Mouse (Mus musculus) frontal cortex, postnatal 36 days (tissue): ENCODE measurements around the gene Clspn.
A peak's percentile ranks its signal among the peaks of the same experiment; 100 is the strongest.
"Not testable (repeated sequence)": the region's sequence is repeated elsewhere in the genome, so short reads cannot be mapped to it uniquely, and the experiment has no call there.

ENCODE experiments used
- DNase-seq, 2 experiments: peaks; one replicate each; pipeline ENCODE4 v3.0.0; 2022; ENCODE audit warnings: low spot score in 2 of 2

The Clspn gene

DNA sequence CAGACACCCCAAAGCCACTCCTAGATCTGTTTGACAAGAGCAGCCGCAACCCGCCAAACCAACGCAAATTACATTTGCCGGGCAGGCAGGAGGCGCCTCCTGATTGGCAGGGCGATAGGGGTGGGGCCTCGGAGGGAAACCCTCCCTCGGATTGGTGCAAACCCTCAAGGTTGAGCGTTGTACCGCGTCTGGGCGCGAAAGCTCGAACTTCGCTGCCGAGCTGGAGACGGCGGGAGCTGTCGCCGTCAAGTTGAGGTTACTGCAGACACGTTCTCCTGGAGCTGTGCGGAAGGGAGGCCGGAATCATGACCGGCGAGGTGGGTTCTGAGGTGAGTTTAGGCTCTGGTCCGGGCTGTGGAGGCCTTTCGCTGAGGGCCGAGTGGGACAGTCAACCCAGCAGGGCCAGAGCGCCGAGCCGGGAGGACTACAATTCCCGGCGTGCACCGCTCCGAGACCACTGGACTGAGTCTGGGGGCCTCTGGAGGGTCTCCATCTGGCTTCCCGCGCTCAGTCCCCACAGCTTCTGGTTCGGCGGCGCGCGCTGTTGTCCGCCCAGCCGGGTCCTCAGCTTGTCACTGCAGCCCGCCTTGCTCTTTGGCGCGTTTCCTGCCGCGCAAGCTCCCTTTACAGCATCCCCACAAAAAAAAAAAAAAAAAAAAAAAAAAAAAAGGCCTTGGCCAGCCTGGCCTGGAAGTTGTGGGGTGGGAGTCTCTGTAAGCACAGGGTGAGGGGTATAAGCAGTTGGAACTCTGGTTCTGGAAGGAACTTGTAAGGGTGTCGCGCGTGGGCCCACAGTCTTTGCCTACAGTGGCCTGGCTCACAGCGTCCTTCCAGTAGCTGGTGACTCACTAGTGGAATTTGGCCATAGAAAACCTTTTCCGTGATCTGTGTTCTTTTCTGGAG lies at the start of gene Clspn:
Clspn (plus strand) TSS at position 127 of the 903 bp plus-strand sequence.
- DNase-seq: peak; percentile 75 to 81

DNA sequence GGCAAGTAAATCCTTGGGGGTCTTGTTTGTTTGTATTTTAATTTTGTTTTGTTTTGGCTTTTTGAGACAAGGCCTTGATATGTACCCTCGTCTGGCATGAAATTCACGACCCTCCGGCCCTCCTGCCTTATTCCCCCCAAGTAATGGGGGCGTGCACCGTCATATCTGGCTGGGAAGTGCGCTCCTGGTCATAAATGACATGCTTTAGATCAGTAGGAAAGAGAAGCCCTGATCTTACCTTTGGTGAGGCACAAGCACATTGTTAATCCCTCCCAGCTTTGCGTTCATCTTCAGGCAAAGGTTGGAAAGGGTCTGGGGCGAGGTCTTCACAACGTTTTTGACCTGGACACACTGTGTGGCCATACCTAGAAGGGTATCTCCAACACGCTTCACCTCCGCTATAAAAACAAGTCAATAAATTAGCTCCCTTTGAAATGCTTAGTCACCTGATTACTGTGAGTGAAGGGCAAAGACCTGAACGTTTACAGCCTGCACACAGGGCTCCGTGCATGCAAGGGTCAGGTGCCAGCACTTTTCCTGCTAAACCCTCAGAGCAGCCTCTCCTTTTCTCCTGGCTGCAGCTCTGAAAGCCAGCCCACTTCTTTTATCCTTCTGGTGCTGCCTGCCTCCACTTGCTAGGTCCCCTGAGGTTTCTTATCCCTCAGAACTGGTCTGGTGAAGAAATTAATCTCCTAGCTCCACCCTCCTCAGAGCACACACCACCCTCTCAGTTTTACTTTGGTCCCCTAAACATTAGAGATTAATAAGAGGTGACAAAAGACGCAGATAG lies 48.4 kb upstream of the Clspn start:
- no peak for DNase-seq

DNA sequence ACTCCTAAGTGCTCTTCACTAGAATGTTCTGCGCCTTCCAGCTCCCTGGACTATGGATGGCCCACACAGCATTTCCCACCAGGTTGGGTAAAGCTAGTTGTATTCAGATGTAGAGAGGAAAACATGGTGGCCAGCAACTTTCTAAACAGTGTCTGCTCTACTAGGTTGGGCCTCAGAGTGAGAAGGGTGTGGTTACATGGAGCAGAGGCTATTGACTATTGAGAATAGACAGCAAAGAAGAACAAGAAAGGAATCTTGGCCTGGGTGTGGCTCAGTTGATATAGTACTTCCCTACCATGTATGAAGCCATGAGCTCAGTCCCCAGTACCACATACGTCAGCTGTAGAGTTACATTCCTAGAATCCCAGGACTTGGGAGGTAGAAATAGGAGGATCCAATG lies 47.7 kb upstream of the Clspn start:
- no peak for DNase-seq

DNA sequence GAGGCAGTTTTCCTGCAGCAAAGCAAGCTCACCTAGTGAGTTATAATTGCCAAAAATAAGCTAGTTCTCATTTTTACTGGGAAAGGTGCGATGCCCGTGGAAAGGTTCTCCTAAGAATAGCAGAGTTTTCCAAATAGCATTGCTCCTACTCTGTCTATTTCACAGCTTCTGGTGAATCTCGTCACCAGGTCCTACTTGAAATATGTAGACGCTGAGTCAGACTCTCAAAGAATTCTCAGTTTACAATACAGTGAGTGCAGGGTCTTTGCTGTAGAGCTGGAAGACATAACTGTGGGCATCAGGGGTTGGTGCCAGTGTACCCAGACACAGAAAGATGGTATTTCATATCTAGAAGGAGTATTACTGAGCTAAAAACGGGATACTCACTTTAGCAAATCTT lies 45.7 kb upstream of the Clspn start:
- no peak for DNase-seq

- no peak for DNase-seq
Measured at GRCm38 (mm10) chr4:126512308-126513066, 44.2 kb upstream of the Clspn start.

DNA sequence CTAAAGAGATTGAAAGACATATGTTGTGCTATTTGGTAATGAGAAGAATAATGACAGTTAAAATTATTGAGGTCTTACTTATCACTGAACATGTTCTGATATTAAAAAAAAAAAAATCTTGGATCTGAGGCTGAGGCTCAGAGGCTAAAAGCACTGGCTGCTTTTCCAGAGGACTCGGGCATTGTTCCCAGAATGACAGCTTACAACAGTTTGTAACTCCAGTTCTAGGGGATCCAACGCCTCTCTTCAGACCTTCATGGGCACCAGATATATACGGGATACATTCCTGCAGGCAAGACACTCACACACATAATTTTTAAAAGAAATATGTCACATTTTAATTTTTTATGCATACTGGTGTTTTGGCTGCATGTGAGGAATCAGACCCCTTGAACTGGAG lies 30.6 kb upstream of the Clspn start:
- no peak for DNase-seq

DNA sequence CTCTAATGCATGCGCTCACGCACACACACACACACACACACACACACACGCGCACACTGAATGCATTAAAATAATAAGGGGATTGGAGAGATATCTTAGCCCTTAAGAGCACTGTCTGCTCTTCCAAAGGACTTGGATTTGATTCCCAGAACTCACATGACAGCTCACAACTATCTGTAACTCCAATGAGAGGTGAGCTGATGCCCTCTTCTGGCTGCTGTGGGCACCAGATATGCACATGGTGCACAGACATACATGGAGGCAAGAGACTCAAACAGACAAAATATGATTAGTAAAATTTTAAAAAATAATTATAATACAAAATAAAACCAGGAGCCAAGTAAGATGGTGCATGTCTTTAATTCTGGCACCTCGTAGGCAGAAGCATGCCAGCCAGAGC lies 29.9 kb upstream of the Clspn start:
- DNase-seq: no peak

GRCm38 (mm10) chr4:126532292-126532691 lies 24.4 kb upstream of the Clspn start:
- no peak for DNase-seq

DNA sequence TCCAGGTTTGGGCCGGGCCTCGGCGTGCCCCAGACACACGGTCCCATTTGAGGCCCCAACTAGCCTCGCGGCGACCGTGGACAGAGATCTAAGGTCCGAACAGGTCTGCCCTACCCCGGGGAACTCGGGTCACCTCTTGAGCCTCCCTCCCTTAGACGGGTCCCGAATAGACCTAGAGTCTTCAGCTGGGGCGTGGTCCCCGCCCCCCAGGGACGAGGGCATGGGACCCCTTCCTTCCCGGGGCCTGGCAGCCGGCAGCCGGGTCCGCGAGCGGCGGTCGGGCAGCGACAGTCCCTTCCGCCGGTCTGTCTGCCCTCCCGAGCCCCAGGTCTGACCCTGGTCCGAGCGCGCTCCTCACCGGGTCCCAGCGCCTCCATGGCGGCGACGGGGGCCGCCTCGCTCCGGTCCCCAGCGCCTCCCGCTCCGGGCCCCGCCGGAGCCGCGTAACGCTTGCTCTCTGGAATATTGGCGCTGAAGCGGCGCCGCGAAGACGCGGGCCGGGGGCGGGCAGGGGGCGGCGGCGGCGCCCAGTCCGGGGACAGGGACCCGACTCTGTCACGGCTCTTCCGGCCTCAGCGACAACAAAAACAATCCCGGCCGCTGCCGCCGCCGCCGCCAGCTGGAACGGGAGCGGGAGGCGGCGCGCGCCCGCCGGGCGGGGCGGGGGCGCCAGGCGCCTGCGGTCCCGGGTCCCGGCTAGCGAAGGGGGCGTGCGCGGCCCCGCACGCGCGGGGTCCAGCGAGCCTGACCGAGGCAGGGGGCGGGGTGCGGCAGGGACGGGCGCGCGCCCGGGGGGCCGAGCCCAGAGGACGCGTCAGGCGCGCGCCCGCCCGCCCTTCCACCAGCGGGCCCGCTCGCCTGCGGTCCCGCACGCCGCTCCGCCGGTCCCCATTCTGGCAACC lies 23.7 kb upstream of the Clspn start, which contains the start of gene Ago4:
Ago4 (minus strand) TSS at position 646 of the 902 bp plus-strand sequence.
- DNase-seq: peak; percentile 33 to 43

GRCm38 (mm10) chr4:126533729-126534070 lies 23.0 kb upstream of the Clspn start:
- no peak for DNase-seq

GRCm38 (mm10) chr4:126535631-126536030 lies 21.1 kb upstream of the Clspn start:
- DNase-seq: not testable (repeated sequence)

DNA sequence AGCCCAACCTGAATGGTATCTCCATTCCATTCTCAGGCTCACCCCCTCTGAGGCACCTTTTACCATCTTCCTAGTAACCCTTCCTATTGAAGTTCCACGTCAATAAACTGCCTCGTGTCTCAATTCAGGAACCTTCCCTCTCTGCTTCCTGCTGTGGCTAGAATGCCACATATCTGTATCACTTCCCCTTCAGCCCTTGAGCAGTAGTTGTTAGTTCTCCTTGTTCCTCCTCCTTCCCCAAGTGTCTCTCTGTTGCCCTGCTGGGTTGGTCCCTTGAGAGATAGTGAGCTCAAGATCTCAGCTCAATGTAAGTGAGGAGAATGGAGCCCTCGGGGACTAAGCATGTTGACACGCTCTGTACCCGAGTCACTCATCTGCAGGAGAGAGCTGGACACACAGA lies 19.9 kb upstream of the Clspn start:
- no peak for DNase-seq

DNA sequence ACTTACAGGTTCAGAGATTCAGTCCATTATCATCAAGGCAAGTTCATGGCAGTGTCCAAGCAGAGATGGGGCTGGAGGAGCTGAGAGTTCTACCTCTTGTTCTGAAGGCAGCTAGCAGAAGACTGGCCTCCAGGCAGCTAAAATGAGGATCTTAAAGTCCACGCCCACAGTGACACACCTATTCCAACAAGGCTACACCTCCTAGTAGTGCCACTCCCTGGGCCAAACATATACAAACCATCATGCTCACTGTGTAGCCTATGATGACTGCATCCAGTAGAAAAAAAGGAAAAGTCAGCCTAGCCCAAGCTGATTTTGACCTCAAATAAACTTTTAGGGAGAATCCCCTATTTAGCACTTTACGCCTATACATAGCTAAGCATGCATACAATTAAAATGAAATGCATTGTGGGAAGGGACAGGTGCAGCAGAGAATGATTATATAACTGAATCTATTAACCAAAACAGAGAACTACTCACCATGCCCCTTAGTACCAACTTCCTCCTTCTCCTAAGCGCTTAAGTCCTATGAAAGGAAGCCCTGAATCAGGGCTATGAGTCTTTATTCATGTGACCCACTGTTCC lies 16.2 kb upstream of the Clspn start:
- no peak for DNase-seq

DNA sequence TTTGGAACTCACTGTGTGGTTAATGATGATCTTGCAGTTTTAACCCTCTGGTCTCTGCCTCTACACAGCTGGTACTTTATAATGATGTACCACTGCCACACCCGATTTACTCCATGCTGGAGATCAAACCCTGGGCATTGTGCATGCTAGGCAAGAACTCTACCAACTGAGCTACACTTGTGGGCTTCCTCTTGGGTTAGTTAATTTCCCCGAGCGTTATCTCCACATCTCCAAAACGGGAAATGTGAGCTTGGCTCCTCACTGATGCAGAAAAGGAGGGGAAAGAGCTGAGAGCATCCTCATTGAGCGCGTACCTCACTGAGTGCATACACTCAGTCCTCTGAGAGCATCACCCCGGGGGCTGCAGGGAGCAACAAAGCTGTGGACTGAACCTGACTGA lies 13.9 kb upstream of the Clspn start:
- DNase-seq: no peak

DNA sequence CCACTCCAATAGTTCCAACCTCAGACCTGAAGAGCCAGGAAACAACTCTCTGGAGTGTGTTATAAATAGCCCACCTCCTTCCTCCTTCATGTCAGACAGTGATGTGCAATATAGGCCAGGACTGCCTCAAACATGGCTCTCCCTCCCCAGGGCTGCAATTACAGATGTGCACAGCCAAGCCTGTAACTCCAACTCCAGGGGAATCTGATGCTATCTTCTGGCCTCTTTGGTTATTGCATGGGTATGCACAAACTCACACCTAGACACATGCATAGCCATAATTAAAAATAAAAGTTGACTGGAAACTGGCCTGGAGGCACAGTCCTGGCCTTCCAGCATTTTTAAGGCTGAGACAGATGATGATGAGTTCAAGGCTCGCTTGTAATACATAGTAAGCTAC lies 11.7 kb upstream of the Clspn start:
- DNase-seq: no peak

- DNase-seq: no peak
Measured at GRCm38 (mm10) chr4:126545703-126546102, 11.0 kb upstream of the Clspn start.

DNA sequence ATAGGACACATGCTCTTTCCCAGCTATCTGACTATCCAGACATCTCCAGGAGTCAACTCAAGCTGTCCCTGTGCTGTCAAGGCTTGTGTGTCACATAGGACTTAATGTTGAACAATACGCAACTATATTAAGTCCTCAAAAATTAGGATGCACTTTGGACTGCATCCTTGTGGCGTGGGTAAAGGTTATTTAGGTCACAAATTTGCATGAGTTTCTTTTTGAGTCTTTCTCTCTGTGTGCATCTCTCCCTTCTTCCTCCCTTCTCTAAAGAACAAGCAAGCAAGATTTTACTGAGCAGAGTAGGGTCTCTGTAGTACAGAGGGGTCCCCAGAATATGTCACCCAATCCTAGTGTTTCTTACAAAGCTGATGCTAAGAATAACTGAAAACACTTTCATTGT lies 10.6 kb upstream of the Clspn start:
- no peak for DNase-seq

GRCm38 (mm10) chr4:126552136-126552535 lies 4.6 kb upstream of the Clspn start:
- no peak for DNase-seq

GRCm38 (mm10) chr4:126553105-126553504 lies 3.6 kb upstream of the Clspn start:
- peak; percentile 31 to 34 for DNase-seq

DNA sequence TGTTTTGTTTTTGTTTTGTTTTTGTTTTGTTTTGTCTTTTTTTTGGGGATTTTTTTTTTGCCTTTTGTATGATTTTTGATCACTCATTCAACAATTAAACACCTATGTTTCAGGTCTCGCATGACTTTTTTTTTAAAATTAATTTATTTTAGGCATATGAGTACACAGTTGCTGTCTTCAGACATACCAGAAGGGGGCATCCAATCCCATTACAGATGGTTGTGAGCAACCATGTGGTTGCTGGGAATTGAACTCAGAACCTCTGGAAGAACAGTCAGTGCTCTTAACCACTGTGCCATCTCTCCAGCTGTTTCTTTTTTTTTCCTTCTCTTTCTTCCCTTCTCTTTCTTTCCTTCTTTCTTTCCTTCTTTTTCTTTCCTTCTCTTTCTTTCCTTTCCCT lies 3.0 kb upstream of the Clspn start:
- DNase-seq: no peak

DNA sequence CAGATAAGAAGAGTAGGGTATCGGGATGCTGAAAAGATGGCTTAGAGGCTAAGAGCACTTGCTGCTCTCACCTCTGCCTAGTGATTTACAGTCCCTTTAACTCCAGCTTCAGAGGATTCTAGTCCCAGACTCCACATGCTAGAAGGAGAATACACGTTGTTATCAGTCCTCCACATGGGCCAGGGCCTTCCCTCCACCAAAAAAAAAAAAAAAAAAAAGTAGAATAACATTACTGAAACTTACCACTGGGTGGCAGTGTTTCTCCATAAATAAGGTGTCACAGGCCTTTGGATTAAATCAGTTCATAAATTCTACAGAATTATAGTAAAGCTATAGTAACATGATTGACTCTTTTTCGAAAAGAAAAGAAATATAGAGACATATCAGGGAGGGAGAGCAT lies 2.3 kb upstream of the Clspn start:
- DNase-seq: no peak
